Mouse (Mus musculus) heart, postnatal 36 days (tissue): Measurements from ENCODE around the gene Psmd5. TPM values are rescaled to one million over a fixed set of nuclear protein-coding genes. Genes with fewer than 3 reads are reported as not detected.
"Not testable (repeated sequence)": the region's sequence is repeated elsewhere in the genome, so short reads cannot be mapped to it uniquely, and the experiment has no call there.

Experiments
- DNase-seq, 2 experiments: peaks; one replicate each; pipeline ENCODE4 v3.0.0; 2021 to 2022
- intact Hi-C: fragments of 180-260 bp; cut with DNase I; formaldehyde crosslinking; loops from one replicate; pipeline ENCODE4 v1.15.1; 2025
- total RNA-seq, 2 experiments: library from RNA; stranded (reverse); gene quantifications; 2 replicates each; pipeline ENCODE4 v1.2.3; 2021

Psmd5 gene
- total RNA-seq, 2 experiments from 2014 or later = 13.0 to 14.3 TPM

GRCm38 (mm10) chr2:34897820-34898219 lies 23.1 kb upstream of the Psmd5 start:
- intact Hi-C loops = loop anchor here (5.0 kb wide), 1 partner anchor 111 kb away; no protein-coding TSS in a partner anchor
- peak in 1 of 2 experiments; percentile 12 for DNase-seq

- intact Hi-C loops = loop anchor here (5.0 kb wide), 1 partner anchor 110 kb away; no protein-coding TSS in a partner anchor
- no peak for DNase-seq
These were observed 22.2 kb upstream of the Psmd5 start for GRCm38 (mm10) chr2:34896821-34897460.

GRCm38 (mm10) chr2:34895503-34896113 lies 20.8 kb upstream of the Psmd5 start:
- DNase-seq = no peak

DNA sequence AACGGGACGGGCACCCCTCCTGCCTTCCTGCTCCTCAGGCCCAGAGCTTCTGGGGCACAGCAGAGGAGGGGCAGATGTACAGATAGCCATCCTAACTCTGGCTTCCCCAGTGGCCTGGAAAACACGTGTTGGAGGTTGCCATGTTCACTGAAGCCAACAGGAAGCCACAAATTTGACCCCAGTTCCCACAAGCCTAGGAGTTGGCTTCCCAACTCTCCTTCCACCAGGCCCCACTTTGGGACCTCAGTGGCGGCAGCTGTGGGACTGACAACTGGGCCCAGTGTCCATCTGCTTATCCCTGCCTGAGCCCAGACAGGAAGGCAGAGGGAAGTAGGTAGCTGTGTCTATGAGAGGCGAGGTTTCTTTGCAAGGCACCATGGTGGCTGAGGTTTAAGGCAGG lies 19.2 kb upstream of the Psmd5 start:
- intact Hi-C loops = no loop called here
- no peak for DNase-seq

More at GRCm38 (mm10) chr2:34895503-34896113, 20.8 kb upstream of the Psmd5 start:
- intact Hi-C loops = loop anchor here (5.0 kb wide), 1 partner anchor 108 kb away; no protein-coding TSS in a partner anchor

- DNase-seq = no peak
- intact Hi-C loops = no loop called here
These were observed 9.4 kb upstream of the Psmd5 start for GRCm38 (mm10) chr2:34884186-34884585.

GRCm38 (mm10) chr2:34883190-34883589 lies 8.4 kb upstream of the Psmd5 start:
- DNase-seq = no peak
- intact Hi-C loops = no loop called here

DNA sequence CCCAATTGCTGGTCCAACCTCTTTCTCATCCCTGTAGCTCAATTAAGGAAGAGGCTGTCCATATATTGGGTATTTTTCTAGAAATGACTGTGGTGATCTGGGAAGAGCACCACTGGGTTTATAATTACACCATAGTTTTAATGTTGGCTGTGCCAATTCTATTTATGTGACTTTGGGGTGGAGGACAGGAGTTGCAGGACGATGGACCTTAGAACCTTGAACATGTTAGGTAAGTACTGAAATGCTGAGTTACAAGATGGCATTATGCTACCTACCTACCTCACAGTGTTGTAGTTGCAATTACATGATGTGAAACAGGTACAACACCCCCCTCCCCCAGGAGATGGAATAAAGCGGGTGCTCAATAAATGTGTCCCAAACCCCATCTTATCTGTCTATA lies 8.0 kb upstream of the Psmd5 start:
- no peak for DNase-seq
- intact Hi-C loops = no loop called here

GRCm38 (mm10) chr2:34880054-34880453 lies 5.3 kb upstream of the Psmd5 start:
- intact Hi-C loops = no loop called here
- DNase-seq = no peak

DNA sequence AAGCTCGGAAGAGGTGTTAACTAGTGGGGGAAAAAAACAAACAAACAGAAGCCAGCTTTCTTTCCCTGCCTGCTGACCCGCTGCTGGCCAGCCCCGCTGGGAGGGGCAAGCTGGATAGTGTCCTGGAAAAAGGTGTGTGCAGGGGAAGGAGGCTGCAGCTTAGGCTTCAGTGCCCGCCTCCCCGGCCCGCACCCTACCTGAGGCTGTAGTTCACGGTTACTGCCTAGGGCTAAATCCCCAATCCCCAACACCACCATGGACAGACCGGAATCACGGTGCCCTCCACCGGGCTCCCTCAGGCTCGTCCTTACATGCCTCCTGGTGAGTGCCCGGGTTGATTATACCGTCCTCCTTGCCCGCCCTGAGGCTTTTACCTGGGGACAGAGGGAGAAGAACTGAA lies 497 bp downstream of the Psmd5 start, which contains the start of gene Cutal:
Cutal (plus strand) TSS at position 126 of the 400 bp plus-strand sequence.
- intact Hi-C loops = loop anchor here (5.0 kb wide), 1 partner anchor 233 kb away; the partner anchor contains the start of gene Cntrl
- no peak for DNase-seq

- peak; percentile 90 to 94 for DNase-seq
- intact Hi-C loops = loop anchor here (2.0 to 5.0 kb wide), 3 partner anchors 36 to 237 kb away; partner anchors contain the start of genes Cntrl and Fbxw2
These were observed 4.0 kb downstream of the Psmd5 start for GRCm38 (mm10) chr2:34870520-34871474.

DNA sequence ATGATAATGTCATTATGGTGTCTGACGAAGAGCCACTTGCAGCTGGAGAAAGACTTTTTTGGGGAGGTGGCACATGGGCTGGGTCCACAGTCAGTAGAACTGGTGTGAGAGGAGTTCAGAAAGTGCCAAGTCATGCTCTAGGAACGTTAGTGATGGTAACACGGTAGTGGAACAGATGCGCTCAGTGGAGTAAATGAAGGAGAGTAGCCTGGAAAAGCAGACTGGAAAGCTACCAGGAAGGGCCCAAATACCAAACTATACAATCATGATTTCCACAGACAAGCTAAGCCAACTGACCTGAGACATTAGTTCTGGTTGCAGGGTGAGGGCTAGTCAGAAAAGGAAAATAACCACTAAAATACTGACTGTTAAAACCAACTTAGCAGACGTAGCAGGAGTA lies 5.1 kb downstream of the Psmd5 start:
- intact Hi-C loops = loop anchor here (2.0 to 5.0 kb wide), 3 partner anchors 37 to 238 kb away; partner anchors contain the start of genes Cntrl and Fbxw2
- no peak for DNase-seq

DNA sequence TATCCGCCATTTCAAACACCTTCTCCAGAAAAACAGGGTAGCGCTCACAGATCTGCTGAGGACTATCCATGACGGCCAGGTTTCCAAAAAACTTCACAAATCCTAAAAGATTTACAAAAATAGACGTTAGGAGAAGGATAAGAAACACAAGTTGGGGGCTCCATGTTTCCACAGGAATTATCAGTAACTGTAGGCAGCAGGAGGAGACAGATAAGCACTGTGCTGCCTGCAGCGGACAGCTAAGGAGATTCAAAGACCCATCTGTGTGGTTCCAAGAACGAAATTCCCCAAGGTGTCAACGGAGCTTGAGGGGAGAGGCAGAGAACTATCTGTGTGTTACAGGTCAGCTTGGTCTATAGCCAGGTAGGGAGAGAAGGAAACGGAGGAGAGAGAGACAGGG lies 17.0 kb downstream of the Psmd5 start:
- intact Hi-C loops = no loop called here
- no peak for DNase-seq

- intact Hi-C loops = no loop called here
- no peak for DNase-seq
These were observed 19.5 kb downstream of the Psmd5 start for GRCm38 (mm10) chr2:34855265-34855664.

DNA sequence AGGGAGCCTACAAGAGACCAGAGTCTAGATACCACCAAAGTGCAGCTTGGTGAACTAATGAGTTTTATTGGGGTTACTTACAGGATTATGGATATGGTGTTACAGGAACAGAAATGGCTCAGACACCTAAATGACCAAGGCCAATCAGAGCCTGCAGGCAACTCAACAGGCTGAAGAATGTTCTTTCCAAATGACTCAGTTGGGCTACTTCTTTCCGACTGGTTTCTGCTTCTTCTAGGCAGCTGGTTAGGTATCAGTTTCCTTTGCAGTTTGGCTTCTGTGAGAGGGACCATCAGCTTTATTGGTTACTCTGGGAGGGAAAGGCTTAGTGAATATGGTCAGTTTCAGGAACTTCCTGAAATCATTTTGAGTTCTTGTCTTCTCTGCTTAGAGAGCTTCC lies 27.1 kb downstream of the Psmd5 start:
- intact Hi-C loops = loop anchor here (10.0 kb wide), 1 partner anchor 117 kb away; the partner anchor contains the start of gene Traf1
- no peak for DNase-seq

DNA sequence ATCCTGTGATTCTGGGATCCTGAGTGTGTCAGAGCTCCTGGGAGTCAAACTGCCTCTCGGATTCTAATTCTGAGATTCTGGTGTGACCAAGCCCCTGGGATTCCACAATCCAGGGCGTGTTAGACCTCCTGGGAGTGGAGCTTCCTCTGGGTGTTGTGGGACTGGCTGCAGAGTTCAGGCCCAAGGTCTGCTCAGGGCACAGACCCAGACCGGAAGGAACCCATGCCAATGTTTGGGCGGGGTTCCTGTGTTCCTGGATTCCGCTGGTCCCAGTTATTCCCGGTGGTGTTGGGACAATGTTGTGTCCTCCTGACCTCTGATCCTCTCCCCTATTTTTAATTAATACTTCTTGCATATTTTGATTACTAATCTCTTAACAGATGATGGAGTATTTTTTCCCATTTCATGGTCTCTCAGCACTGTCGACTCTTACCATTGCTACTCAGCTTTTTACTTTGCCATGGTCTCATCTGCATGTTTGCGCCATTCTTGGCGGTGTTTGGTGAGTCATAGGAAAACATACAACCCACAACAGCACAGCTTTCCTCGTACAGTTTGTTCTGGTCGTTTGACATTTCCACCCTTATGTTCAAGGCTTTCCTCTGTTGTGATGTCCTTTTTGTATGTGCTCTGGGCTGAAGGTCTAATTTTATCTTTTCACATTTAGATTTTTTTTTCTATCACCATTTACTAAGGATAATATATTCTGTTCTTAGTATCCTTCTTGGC lies 31.4 kb downstream of the Psmd5 start:
- DNase-seq = peak; percentile 76 to 77
- intact Hi-C loops = loop anchor here (10.0 kb wide), 1 partner anchor 121 kb away; the partner anchor contains the start of gene Traf1

DNA sequence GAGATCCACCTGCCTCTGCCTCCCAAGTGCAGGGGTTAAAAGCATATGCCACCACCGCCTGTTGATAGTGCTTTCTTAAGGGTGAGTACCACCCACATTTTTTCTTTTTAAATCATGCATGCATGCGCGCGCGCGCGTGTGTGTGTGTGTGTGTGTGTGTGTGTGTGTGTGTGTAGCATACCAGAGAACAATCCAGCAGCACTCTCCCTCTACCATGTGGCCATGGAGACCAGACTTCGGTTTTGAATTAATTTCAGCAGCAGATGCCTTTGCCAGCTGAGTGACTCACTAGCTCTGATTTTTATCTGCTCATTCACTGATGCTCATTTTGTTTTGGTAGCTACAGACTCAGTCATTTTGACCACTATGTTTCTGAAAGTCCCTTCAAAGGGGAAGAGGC lies 33.1 kb downstream of the Psmd5 start:
- DNase-seq = no peak
- intact Hi-C loops = loop anchor here (10.0 kb wide), 1 partner anchor 123 kb away; the partner anchor contains the start of gene Traf1

DNA sequence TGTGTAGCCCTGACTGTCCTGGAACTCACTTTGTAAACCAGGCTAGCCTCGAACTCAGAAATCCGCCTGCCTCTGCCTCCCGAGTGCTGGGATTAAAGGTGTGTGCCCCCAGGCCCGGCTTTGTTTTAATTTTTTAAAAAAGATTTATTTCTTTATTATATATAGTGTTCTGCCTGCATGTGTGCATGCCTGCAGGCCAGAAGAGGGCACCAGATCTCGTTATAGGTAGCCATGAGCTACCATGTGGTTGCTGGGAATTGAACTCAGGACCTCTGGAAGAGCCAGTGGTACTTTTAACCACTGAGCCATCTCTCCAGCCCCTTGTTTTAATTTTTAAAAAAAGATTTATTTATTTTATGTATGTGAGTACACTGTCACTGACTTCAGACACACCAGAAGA lies 34.6 kb downstream of the Psmd5 start:
- not testable (repeated sequence) for DNase-seq
- intact Hi-C loops = loop anchor here (10.0 kb wide), 1 partner anchor 125 kb away; the partner anchor contains the start of gene Traf1

DNA sequence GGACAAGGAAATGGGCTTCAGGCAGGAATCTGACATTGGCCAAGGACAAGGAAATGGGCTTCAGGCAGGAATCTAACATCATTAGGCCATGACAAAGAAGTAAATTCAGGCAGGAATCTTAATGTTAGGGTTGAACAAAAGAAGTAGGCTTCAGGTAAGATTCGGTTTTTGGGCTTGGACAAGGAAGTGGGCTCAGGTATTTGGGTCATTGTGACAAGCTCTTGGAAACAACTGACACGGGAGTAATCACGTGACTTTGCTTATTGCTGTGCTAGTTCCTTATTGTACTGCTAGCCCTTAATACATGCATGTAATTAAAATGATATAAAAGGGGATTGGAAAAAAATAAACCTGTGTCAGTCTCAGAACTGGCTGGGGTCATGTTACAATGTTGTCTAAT lies 39.1 kb downstream of the Psmd5 start:
- no peak for DNase-seq
- intact Hi-C loops = no loop called here

GRCm38 (mm10) chr2:34833624-34834023 lies 41.1 kb downstream of the Psmd5 start:
- intact Hi-C loops = no loop called here
- DNase-seq = no peak
